Mouse (Mus musculus) gastrocnemius, adult 8-10 months (tissue): ENCODE data around the gene Akr7a5. TPM values are rescaled to one million over a fixed set of nuclear protein-coding genes. Genes with fewer than 3 reads are reported as not detected.

ENCODE experiments used
- DNase-seq, 2 experiments: peaks; one replicate each; pipeline ENCODE4 v3.0.0; 2022; ENCODE audit warnings: low spot score in 2 of 2
- microRNA-seq: library from miRNA; unstranded; fragments of <30 nt; microRNA quantifications from one replicate; pipeline ENCODE4 v1.2.0, GENCODE M21; 2022
- total RNA-seq, 4 experiments: library from RNA; stranded (reverse); gene quantifications; 2 replicates each; pipeline ENCODE4 v1.2.4; 2022

Akr7a5 gene
- total RNA-seq, 4 experiments from 2014 or later, result 35.8 to 37.3 (median 37.0) TPM

GRCm38 (mm10) chr4:139351931-139352711 is 41.6 kb downstream of the Akr7a5 start, which contains the start of the genes Mrto4, Emc1 and Ubr4:
Mrto4 (minus strand) TSS chr4:139352576.
Emc1 (plus strand) TSS chr4:139352587.
Ubr4 (plus strand) TSS chr4:139352609.
- DNase-seq, result peak; percentile 67 to 77

DNA sequence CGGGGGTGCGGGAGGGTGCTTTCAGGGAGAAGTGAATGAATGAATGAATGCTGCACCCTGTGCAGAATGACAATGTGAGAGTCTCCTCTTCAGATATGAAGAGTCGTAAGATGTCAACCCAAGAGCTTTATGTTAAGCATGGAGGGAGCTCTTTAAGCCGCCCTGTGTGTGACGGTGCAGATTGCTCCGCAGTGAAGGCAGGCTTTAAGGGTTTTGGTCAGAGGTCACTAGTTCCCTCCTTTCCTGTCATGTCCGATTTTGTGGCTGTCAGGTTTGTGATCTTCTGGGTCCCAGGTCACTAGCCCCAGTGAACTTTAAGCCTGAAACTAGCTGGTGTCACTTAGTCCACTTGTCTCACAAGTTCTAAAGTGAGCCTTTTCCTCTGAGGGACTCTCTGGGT is 42.3 kb downstream of the Akr7a5 start:
- no peak for DNase-seq

DNA sequence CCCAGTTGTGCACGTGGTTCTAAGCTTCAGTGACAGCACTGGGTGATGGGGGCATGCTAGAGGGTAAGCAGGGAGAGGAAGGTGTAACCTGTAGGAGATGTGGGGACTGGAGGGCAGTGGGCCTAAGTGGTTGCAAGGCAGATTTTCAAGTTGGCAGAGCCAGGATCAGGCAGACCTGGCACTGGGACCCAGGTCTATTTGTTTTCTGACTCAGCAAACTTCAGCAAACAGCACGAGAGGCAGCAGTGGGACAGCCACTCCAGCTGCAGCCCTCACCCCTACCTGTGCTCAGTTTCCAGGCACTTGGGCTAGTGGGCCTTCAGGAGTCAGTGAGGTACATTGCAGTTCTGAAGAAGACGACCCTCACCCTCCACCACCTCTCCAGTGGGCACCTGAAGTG is 46.7 kb downstream of the Akr7a5 start:
- no peak for DNase-seq

- no peak for DNase-seq
Measured at GRCm38 (mm10) chr4:139360761-139361548, 50.4 kb downstream of the Akr7a5 start.

DNA sequence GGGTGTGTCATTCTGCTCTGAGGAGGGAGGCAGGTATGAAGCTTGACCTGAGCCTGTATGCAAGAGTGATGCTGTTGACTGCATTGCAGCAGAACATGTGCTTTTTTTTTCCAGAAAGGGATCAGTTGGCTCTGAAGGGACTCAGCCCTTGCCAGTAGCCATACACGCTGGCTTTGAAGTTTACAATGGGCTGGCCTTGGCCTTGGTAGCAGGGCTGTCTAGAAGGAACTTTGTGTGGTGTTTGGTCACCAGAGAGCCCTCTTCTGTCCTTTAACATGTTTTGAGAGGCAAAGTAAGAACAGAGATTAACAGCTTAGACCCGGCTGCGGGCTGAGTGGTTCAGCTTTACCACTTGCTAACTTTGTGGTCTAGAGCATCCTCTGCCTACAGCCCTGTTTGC is 56.8 kb downstream of the Akr7a5 start:
- no peak for DNase-seq

Small RNA genes within 50 kb of the gene (microRNA-seq; reads per million reads assigned to microRNA genes)
- gene Gm24245, result not detected
- gene Gm25732, result not detected

Other genes with a start within 250 kb of the Akr7a5 start
- not detected for gene Htr6, start 235.2 kb upstream of the Akr7a5 start, total RNA-seq
- 10 to 100 TPM; 11.6 to 26.3 (median 16.5) TPM for gene Nbl1, start 217.8 kb upstream of the Akr7a5 start, total RNA-seq
- gene Minos1, start 179.6 kb upstream of the Akr7a5 start, total RNA-seq, result 100 to 1,000 TPM; 289 to 395 (median 341) TPM
- 100 to 1,000 TPM; 439 to 500 (median 472) TPM for gene Capzb, start 117.8 kb upstream of the Akr7a5 start, total RNA-seq
- gene Pqlc2, start within 50 bp of the Akr7a5 start, total RNA-seq, result 1 to 10 TPM; 5.1 to 8.3 (median 5.5) TPM
- gene Mrto4, start 41.8 kb downstream of the Akr7a5 start, total RNA-seq, result 10 to 100 TPM; 33.1 to 39.4 (median 36.0) TPM
- gene Emc1, start 41.8 kb downstream of the Akr7a5 start, total RNA-seq, result 10 to 100 TPM; 34.6 to 37.8 (median 36.6) TPM
- 100 to 1,000 TPM; 118 to 178 (median 133) TPM for gene Ubr4, start 41.9 kb downstream of the Akr7a5 start, total RNA-seq
- gene Iffo2, start 219.8 kb downstream of the Akr7a5 start, total RNA-seq, result 1 to 10 TPM; 1.2 to 1.9 (median 1.7) TPM